Mouse (Mus musculus) heart, adult 2 months (tissue): ENCODE results near the gene Cyp2d22.

ENCODE experiments used
- CTCF ChIP-seq: fragments of 200-600 bp; IDR thresholded peaks from 2 replicates; pipeline ENCODE4 v1.8.1; 2022; ENCODE audit warnings: antibody characterized with exemption, mild to moderate bottlenecking, moderate library complexity
- EP300 ChIP-seq: fragments of 200-500 bp; IDR thresholded peaks from 2 replicates; pipeline ENCODE4 v1.6.1; 2011; ENCODE audit warnings: low read depth, low read length, control low read depth; ENCODE audit not compliant: insufficient read depth
- POLR2A ChIP-seq: fragments of 200-500 bp; IDR thresholded peaks from 2 replicates; pipeline ENCODE4 v1.6.1; 2011; ENCODE audit warnings: mild to moderate bottlenecking, low read depth, low read length, control low read depth; ENCODE audit not compliant: insufficient read depth

DNA sequence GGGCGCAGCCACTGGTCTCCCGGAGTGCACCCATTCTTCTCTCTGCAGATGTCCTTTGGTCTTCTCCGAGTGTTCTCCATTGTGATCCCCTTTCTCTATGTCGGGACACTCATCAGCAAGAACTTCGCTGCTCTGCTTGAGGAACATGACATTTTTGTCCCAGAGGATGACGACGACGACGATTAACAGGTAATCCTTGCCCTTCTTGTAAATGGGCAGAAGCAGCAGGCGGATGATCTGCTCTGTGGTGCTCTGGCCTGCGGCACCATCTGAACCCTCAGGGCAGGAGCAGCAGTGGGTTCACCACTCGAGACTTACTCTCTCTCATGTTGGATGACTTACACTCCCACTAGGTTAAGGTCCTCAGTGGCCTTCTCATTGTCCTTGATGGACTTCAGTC lies 32.2 kb downstream of the Cyp2d22 start:
- TF ChIP-seq CTCF: no peak
- TF ChIP-seq POLR2A: no peak
- TF ChIP-seq EP300: no peak
